Mouse (Mus musculus) heart, embryonic 14.5 days (tissue): ENCODE measurements at regions not wholly inside any gene's neighbourhood (a gene's known extent, or its start where the extent isn't known, plus 50 kb on each side); places are given as distances from the start of the nearest gene placed in this dataset.

ENCODE experiments used
- ATAC-seq: fragments of 200-750 bp; cut with Nextera tagmentation; 2 replicates; pipeline ENCODE4 v1.8.0; 2017; ENCODE audit warnings: low read depth, moderate TSS enrichment; ENCODE audit not compliant: insufficient number of reproducible peaks, insufficient read depth, low FRiP score
- H3K27ac ChIP-seq, 2 experiments: fragments of 200-500 bp in 1 of 2; fragments of 300-500 bp in 1 of 2; sonication (generic) in 1 of 2; replicated peaks in 1 of 2; 2 replicates each; pipeline ENCODE4 v1.5.1; 2012 to 2014; ENCODE audit warnings: low read depth in 2 of 2, low read length in 2 of 2, control low read depth in 1 of 2, mild to moderate bottlenecking in 1 of 2, mixed read lengths in 1 of 2; ENCODE audit not compliant: control insufficient read depth in 1 of 2, insufficient read depth in 1 of 2
- H3K27me3 ChIP-seq: fragments of 300-500 bp; sonication (generic); 2 replicates; pipeline ENCODE4 v1.6.1; 2014; ENCODE audit warnings: mild to moderate bottlenecking, low read length, control low read depth; ENCODE audit not compliant: control insufficient read depth, insufficient read depth
- H3K36me3 ChIP-seq: fragments of 300-500 bp; sonication (generic); 2 replicates; pipeline ENCODE4 v1.6.1; 2014; ENCODE audit warnings: mild to moderate bottlenecking, control low read depth, low read length, mixed read lengths; ENCODE audit not compliant: control insufficient read depth, insufficient read depth
- H3K4me1 ChIP-seq, 2 experiments: fragments of 200-500 bp in 1 of 2; fragments of 300-500 bp in 1 of 2; sonication (generic) in 1 of 2; 2 replicates each; pipeline ENCODE4 v1.6.1; 2012 to 2014; ENCODE audit warnings: low read length in 2 of 2, control low read depth in 1 of 2, mixed read lengths in 1 of 2; ENCODE audit not compliant: control insufficient read depth in 2 of 2, insufficient read depth in 2 of 2
- H3K4me2 ChIP-seq: fragments of 300-500 bp; sonication (generic); 2 replicates; pipeline ENCODE4 v1.6.1; 2014; ENCODE audit warnings: mild to moderate bottlenecking, low read length
- H3K4me3 ChIP-seq, 2 experiments: fragments of 200-500 bp in 1 of 2; fragments of 300-500 bp in 1 of 2; sonication (generic) in 1 of 2; 2 replicates each; pipeline ENCODE4 v1.5.1; 2012 to 2014; ENCODE audit warnings: low read length in 2 of 2, mild to moderate bottlenecking in 2 of 2, control low read depth in 1 of 2, low read depth in 1 of 2, moderate library complexity in 1 of 2; ENCODE audit not compliant: control insufficient read depth in 1 of 2, insufficient read depth in 1 of 2
- H3K9ac ChIP-seq: fragments of 300-500 bp; sonication (generic); 2 replicates; pipeline ENCODE4 v1.6.1; 2014; ENCODE audit warnings: mild to moderate bottlenecking, low read length
- H3K9me3 ChIP-seq: fragments of 300-500 bp; sonication (generic); 2 replicates; pipeline ENCODE4 v1.6.1; 2016; ENCODE audit warnings: low read length, control low read depth; ENCODE audit not compliant: control insufficient read depth
- WGBS: fragments of 180-500 bp; shearing (Covaris S2); extraction: QIAGEN DNeasy Blood & Tissue Kit; methylation state at CpG from one replicate; pipeline ENCODE4 v1.1.7; 2014; 5-methylcytosine and 5-hydroxymethylcytosine counted together

- Histone ChIP-seq H3K4me3 (no peak overlapping the region), H3K4me1 (no peaks in the 10 kb centered on the region), H3K9me3 (no peaks in the 10 kb centered on the region), H3K36me3 (no peaks in the 10 kb centered on the region), H3K4me2 (no peak overlapping the region), H3K27me3 (no peaks in the 10 kb centered on the region), H3K9ac (no peak overlapping the region), H3K27ac (no peak overlapping the region)
- ATAC-seq = no peak
- 71% methylated on average over 3 of the region's 3 CpGs for WGBS
Observed at GRCm38 (mm10) chr12:10008473-10008872, 361.3 kb upstream of the Nt5c1b start.

GRCm38 (mm10) chr12:10016710-10017581, 352.8 kb upstream of the Nt5c1b start:
- Histone ChIP-seq H3K27me3 (no peaks in the 10 kb centered on the region), H3K4me1 (no peaks in the 10 kb centered on the region), H3K36me3 (no peaks in the 10 kb centered on the region), H3K27ac (no peak overlapping the region), H3K9ac (no peak overlapping the region), H3K9me3 (no peaks in the 10 kb centered on the region), H3K4me2 (no peak overlapping the region), H3K4me3 (no peak overlapping the region)
- no peak for ATAC-seq
- 70% methylated on average over 15 of the region's 15 CpGs for WGBS

- Histone ChIP-seq H3K4me3 (no peak overlapping the region), H3K9ac (no peak overlapping the region), H3K27me3 (no peaks in the 10 kb centered on the region), H3K27ac (no peak overlapping the region), H3K4me2 (no peak overlapping the region), H3K9me3 (no peaks in the 10 kb centered on the region), H3K36me3 (no peaks in the 10 kb centered on the region), H3K4me1 (no peaks in the 10 kb centered on the region)
- ATAC-seq = no peak
- 76% methylated on average over 8 of the region's 8 CpGs for WGBS
Observed at GRCm38 (mm10) chr12:10035479-10035878, 334.3 kb upstream of the Nt5c1b start.

- WGBS = 39% methylated on average over 1 of the region's 1 CpGs
- Histone ChIP-seq H3K27me3 (no peaks in the 10 kb centered on the region), H3K27ac (no peak overlapping the region), H3K4me1 (no peaks in the 10 kb centered on the region), H3K36me3 (no peaks in the 10 kb centered on the region), H3K4me3 (no peak overlapping the region), H3K4me2 (no peak overlapping the region), H3K9ac (no peak overlapping the region), H3K9me3 (no peaks in the 10 kb centered on the region)
- ATAC-seq = no peak
Observed at GRCm38 (mm10) chr12:10062006-10062514, 307.7 kb upstream of the Nt5c1b start.

- H3K9me3 ChIP-seq = no peaks in the 10 kb centered on the region
- H3K36me3 ChIP-seq = no peaks in the 10 kb centered on the region
- H3K4me1 ChIP-seq = peaks cover 4 to 5% of the 10 kb centered on the region in 2 experiments; a peak in 2 of 4 replicates
- no peak overlapping the region for H3K9ac ChIP-seq
- ATAC-seq = no peak
- WGBS = 62% methylated on average over 5 of the region's 5 CpGs
- H3K4me2 ChIP-seq = no peak overlapping the region
- no peak overlapping the region for H3K4me3 ChIP-seq
- H3K27me3 ChIP-seq = no peaks in the 10 kb centered on the region
- H3K27ac ChIP-seq = no peak overlapping the region
Observed at GRCm38 (mm10) chr12:10078341-10078740, 291.4 kb upstream of the Nt5c1b start.

GRCm38 (mm10) chr12:10079482-10079881, 290.3 kb upstream of the Nt5c1b start:
- Histone ChIP-seq H3K27me3 (no peaks in the 10 kb centered on the region), H3K4me3 (no peak overlapping the region), H3K9me3 (no peaks in the 10 kb centered on the region), H3K9ac (no peak overlapping the region), H3K4me1 (peaks cover 4 to 5% of the 10 kb centered on the region in 2 experiments; a peak in 2 of 4 replicates), H3K27ac (peak overlapping the region; percentile 22 to 24; a peak in 1 of 4 replicates), H3K4me2 (peak overlapping the region; percentile 39), H3K36me3 (no peaks in the 10 kb centered on the region)
- no peak for ATAC-seq
- 20% methylated on average over 9 of the region's 9 CpGs for WGBS

- no peak overlapping the region for H3K9ac ChIP-seq
- 50% methylated on average over 1 of the region's 1 CpGs for WGBS
- no peak overlapping the region for H3K27ac ChIP-seq
- ATAC-seq = no peak
- no peak overlapping the region for H3K4me3 ChIP-seq
- H3K36me3 ChIP-seq = no peaks in the 10 kb centered on the region
- H3K4me1 ChIP-seq = no peaks in the 10 kb centered on the region
- no peaks in the 10 kb centered on the region for H3K9me3 ChIP-seq
- no peak overlapping the region for H3K4me2 ChIP-seq
- H3K27me3 ChIP-seq = no peaks in the 10 kb centered on the region
Observed at GRCm38 (mm10) chr12:10112874-10113453, 256.8 kb upstream of the Nt5c1b start.
